Mouse (Mus musculus) lung, adult 2 months (tissue): ENCODE data around the gene Olfr68.
"Not testable (repeated sequence)": the region's sequence is repeated elsewhere in the genome, so short reads cannot be mapped to it uniquely, and the experiment has no call there.

Experiments used
- CTCF ChIP-seq: fragments of 200-500 bp; IDR thresholded peaks from 2 replicates; pipeline ENCODE4 v1.5.1; 2011; ENCODE audit warnings: mild to moderate bottlenecking, low read length, control low read depth; ENCODE audit not compliant: insufficient read depth
- POLR2A ChIP-seq: fragments of 200-500 bp; IDR thresholded peaks from 2 replicates; pipeline ENCODE4 v1.6.1; 2011; ENCODE audit warnings: low read depth, mild to moderate bottlenecking, control low read depth, low read length, borderline replicate concordance; ENCODE audit errors: extremely low read depth

GRCm38 (mm10) chr7:103808120-103808519 lies 28.6 kb upstream of the Olfr68 start:
- TF ChIP-seq POLR2A, CTCF: not testable (repeated sequence)
